Mouse (Mus musculus) CD4-positive, CD25-positive, alpha-beta regulatory T cell, adult 2 months (primary cell): ENCODE data around the gene Olfr583.

Experiments
- DNase-seq: peaks from one replicate; pipeline ENCODE4 v3.0.0-alpha.2; 2012; ENCODE audit warnings: low read depth, low spot score

Gene Olfr583

GRCm38 (mm10) chr7:103051000-103051399 lies at the start of gene Olfr583:
Olfr583 (plus strand) TSS chr7:103051300.
- DNase-seq, result no peak

- DNase-seq, result no peak
Observed at GRCm38 (mm10) chr7:103037724-103038123, 13.4 kb upstream of the Olfr583 start, which contains the start of gene Olfr582. Olfr582 (plus strand) TSS chr7:103038024.

GRCm38 (mm10) chr7:103081585-103081984 lies 30.5 kb downstream of the Olfr583 start, which contains the start of gene Olfr584:
Olfr584 (plus strand) TSS chr7:103081885.
- DNase-seq, result no peak

- DNase-seq, result no peak
Observed at GRCm38 (mm10) chr7:103097420-103097819, 46.3 kb downstream of the Olfr583 start, which contains the start of gene Olfr585. Olfr585 (plus strand) TSS chr7:103097720.
